Mouse (Mus musculus) embryo, embryonic 9.5 days (tissue): ENCODE measurements at regions not wholly inside any gene's neighbourhood (a gene's known extent, or its start where the extent isn't known, plus 50 kb on each side); places are given as distances from the start of the nearest gene placed in this dataset.

Experiments
- DNase-seq: peaks from one replicate; pipeline ENCODE4 v3.0.0-alpha.2; 2017; ENCODE audit errors: extremely low spot score

GRCm38 (mm10) chr15:97578046-97578445, 127.6 kb downstream of the Rpap3 start:
- no peak for DNase-seq

- no peak for DNase-seq
Measured at GRCm38 (mm10) chr15:97577196-97577595, 128.4 kb downstream of the Rpap3 start.

- DNase-seq, result no peak
Measured at GRCm38 (mm10) chr15:97572639-97573038, 133.0 kb downstream of the Rpap3 start.

GRCm38 (mm10) chr15:97571885-97572284, 133.7 kb downstream of the Rpap3 start:
- no peak for DNase-seq

GRCm38 (mm10) chr15:97560096-97560495, 145.5 kb downstream of the Rpap3 start:
- no peak for DNase-seq

GRCm38 (mm10) chr15:97558725-97559124, 146.9 kb downstream of the Rpap3 start:
- no peak for DNase-seq

GRCm38 (mm10) chr15:97548354-97548753, 157.3 kb downstream of the Rpap3 start:
- DNase-seq, result no peak

- DNase-seq, result no peak
Measured at GRCm38 (mm10) chr15:97545034-97545433, 160.6 kb downstream of the Rpap3 start.

- DNase-seq, result no peak
Measured at GRCm38 (mm10) chr15:97541646-97542045, 164.0 kb downstream of the Rpap3 start.

GRCm38 (mm10) chr15:97536145-97536544, 169.5 kb downstream of the Rpap3 start:
- no peak for DNase-seq

- no peak for DNase-seq
Measured at GRCm38 (mm10) chr15:97534878-97535277, 170.7 kb downstream of the Rpap3 start.

- DNase-seq, result no peak
Measured at GRCm38 (mm10) chr15:97533553-97534291, 171.9 kb downstream of the Rpap3 start.

GRCm38 (mm10) chr15:97532346-97532910, 173.2 kb downstream of the Rpap3 start:
- no peak for DNase-seq

- no peak for DNase-seq
Measured at GRCm38 (mm10) chr15:97528291-97529050, 177.2 kb downstream of the Rpap3 start.

- no peak for DNase-seq
Measured at GRCm38 (mm10) chr15:97520395-97520794, 185.2 kb downstream of the Rpap3 start.

- DNase-seq, result no peak
Measured at GRCm38 (mm10) chr15:97519919-97520345, 185.7 kb downstream of the Rpap3 start.

- DNase-seq, result peak; percentile 2
Measured at GRCm38 (mm10) chr15:97517926-97518325, 187.7 kb downstream of the Rpap3 start.

GRCm38 (mm10) chr15:97517188-97517587, 188.4 kb downstream of the Rpap3 start:
- DNase-seq, result no peak

- no peak for DNase-seq
Measured at GRCm38 (mm10) chr15:97515773-97516172, 189.9 kb downstream of the Rpap3 start.

GRCm38 (mm10) chr15:97507656-97508306, 197.8 kb downstream of the Rpap3 start:
- DNase-seq, result no peak

GRCm38 (mm10) chr15:97507176-97507575, 198.4 kb downstream of the Rpap3 start:
- DNase-seq, result no peak

GRCm38 (mm10) chr15:97505715-97506114, 199.9 kb downstream of the Rpap3 start:
- DNase-seq, result no peak
